ENCODE assay signal across 18 mouse cellular contexts in the genomic region with DNA sequence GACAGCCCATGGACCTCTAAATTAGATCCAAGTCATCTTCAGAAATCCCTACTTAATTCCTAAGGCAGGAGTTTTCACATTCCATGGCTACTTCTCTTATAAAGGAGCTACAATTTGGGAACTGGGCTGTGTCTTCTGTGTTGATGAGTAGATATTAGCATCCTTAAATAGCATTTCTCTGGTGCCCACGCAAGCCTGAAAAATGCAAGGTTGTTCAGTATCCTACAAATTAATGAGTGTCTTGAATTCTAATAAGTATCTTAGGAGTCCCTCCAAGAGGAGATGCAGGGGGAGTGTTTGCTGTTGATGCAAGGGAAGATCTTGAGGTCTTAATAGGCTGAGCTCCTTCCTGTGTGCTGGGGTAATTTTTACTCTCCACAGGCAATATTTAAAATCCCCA.
"Had no signal": no experiment of that assay in that cellular context is flagged by ENCODE, and none has a peak within 500 bp of the region (broad histone marks: within the 10 kb centered on the region; RNA-seq: fewer than 3 reads in every experiment).

No protein-coding gene starts in this region.

- H3K36me3 ChIP-seq: liver, embryonic 15.5 days; lung, embryonic 15.5 days; midbrain, embryonic 13.5 days; midbrain, embryonic 15.5 days; neural tube, embryonic 12.5 days; stomach, embryonic 15.5 days had no signal

- H3K27ac ChIP-seq: liver, embryonic 15.5 days; lung, embryonic 15.5 days; macrophage; midbrain, embryonic 13.5 days; midbrain, embryonic 15.5 days; neural tube, embryonic 12.5 days; stomach, embryonic 15.5 days; stomach, postnatal 0 days had no signal

- H3K4me3 ChIP-seq: liver, embryonic 15.5 days; lung, embryonic 15.5 days; megakaryocyte, embryonic 14.5 days; midbrain, embryonic 13.5 days; midbrain, embryonic 15.5 days; neural tube, embryonic 12.5 days; stomach, embryonic 15.5 days had no signal

- ATAC-seq: liver, postnatal 0 days; lung, postnatal 0 days; midbrain, embryonic 13.5 days; midbrain, embryonic 15.5 days had no signal

- H3K9ac ChIP-seq: liver, embryonic 15.5 days; liver, postnatal 0 days; lung, embryonic 15.5 days; midbrain, embryonic 13.5 days; midbrain, embryonic 15.5 days; neural tube, embryonic 12.5 days; stomach, embryonic 15.5 days had no signal

- H3K4me2 ChIP-seq: liver, embryonic 15.5 days; lung, embryonic 15.5 days; midbrain, embryonic 11.5 days; midbrain, embryonic 13.5 days; midbrain, embryonic 15.5 days; stomach, embryonic 15.5 days had no signal

- H3K4me1 ChIP-seq: liver, embryonic 15.5 days; megakaryocyte, embryonic 14.5 days; midbrain, embryonic 13.5 days; midbrain, embryonic 15.5 days; stomach, embryonic 15.5 days had no signal

- H3K27me3 ChIP-seq: liver, embryonic 15.5 days; lung, embryonic 15.5 days; midbrain, embryonic 13.5 days; midbrain, embryonic 15.5 days; neural tube, embryonic 12.5 days; stomach, embryonic 15.5 days had no signal

- H3K9me3 ChIP-seq: liver, embryonic 15.5 days; lung, embryonic 15.5 days; megakaryocyte, embryonic 14.5 days; midbrain, embryonic 13.5 days; midbrain, embryonic 15.5 days; neural tube, embryonic 12.5 days; stomach, embryonic 15.5 days had no signal

- DNase-seq: liver, postnatal 0 days; lung, adult 2 months; lung, postnatal 14 days; lung, postnatal 36 days; right cerebral cortex, adult 18-20 months; thymus, postnatal 14 days; thymus, postnatal 36 days had no signal
